Mouse (Mus musculus) thymus, adult 2 months (tissue): ENCODE results near the gene Safb2. TPM values are rescaled to one million over a fixed set of nuclear protein-coding genes. Genes with fewer than 3 reads are reported as not detected.
"Not testable (repeated sequence)": the region's sequence is repeated elsewhere in the genome, so short reads cannot be mapped to it uniquely, and the experiment has no call there.

Source experiments
- DNase-seq: peaks from one replicate; pipeline ENCODE4 v3.0.0; 2021
- H3K27ac ChIP-seq: fragments of 200-500 bp; 2 replicates; pipeline ENCODE4 v1.5.1; 2012; ENCODE audit warnings: low read length, control low read depth; ENCODE audit not compliant: control insufficient read depth, insufficient read depth
- H3K27me3 ChIP-seq: fragments of 200-500 bp; 2 replicates; pipeline ENCODE4 v1.6.1; 2012; ENCODE audit warnings: mild to moderate bottlenecking, low read length, moderate library complexity, mixed read lengths; ENCODE audit not compliant: control insufficient read depth, insufficient read depth
- H3K36me3 ChIP-seq: fragments of 200-500 bp; 2 replicates; pipeline ENCODE4 v1.6.1; 2012; ENCODE audit warnings: mild to moderate bottlenecking, low read length, moderate library complexity; ENCODE audit not compliant: control insufficient read depth, insufficient read depth
- H3K4me1 ChIP-seq: fragments of 200-500 bp; replicated peaks from 2 replicates; pipeline ENCODE4 v1.6.1; 2012; ENCODE audit warnings: low read length; ENCODE audit not compliant: control insufficient read depth, insufficient read depth
- H3K4me3 ChIP-seq: fragments of 200-500 bp; 2 replicates; pipeline ENCODE4 v1.5.1; 2012; ENCODE audit warnings: mild to moderate bottlenecking, low read length, control low read depth, moderate library complexity; ENCODE audit not compliant: control insufficient read depth, insufficient read depth
- CTCF ChIP-seq: fragments of 200-500 bp; IDR thresholded peaks from 2 replicates; pipeline ENCODE4 v1.5.1; 2012; ENCODE audit warnings: mild to moderate bottlenecking, control low read depth, low read length, moderate library complexity, borderline replicate concordance; ENCODE audit not compliant: control insufficient read depth, poor library complexity, insufficient read depth; ENCODE audit errors: extremely low read depth
- POLR2A ChIP-seq: fragments of 200-500 bp; IDR thresholded peaks from 2 replicates; pipeline ENCODE4 v1.6.1; 2012; ENCODE audit warnings: mild to moderate bottlenecking, low read length, control low read depth, moderate library complexity; ENCODE audit not compliant: control insufficient read depth, poor library complexity, insufficient read depth; ENCODE audit errors: extremely low read depth
- WGBS: fragments of 180-500 bp; shearing (Covaris S2); methylation state at CpG from one replicate; pipeline ENCODE4 v1.1.7; 2018; 5-methylcytosine and 5-hydroxymethylcytosine counted together
- polyA plus RNA-seq: library from polyadenylated mRNA; depleted of rRNA; stranded (reverse); fragments of >200 nt; gene quantifications from 2 replicates; pipeline ENCODE4 v1.2.3, GENCODE M21; 2012; rRNA removed

Gene Safb2
- polyA plus RNA-seq = 196 and 199 TPM in 2 replicates

DNA sequence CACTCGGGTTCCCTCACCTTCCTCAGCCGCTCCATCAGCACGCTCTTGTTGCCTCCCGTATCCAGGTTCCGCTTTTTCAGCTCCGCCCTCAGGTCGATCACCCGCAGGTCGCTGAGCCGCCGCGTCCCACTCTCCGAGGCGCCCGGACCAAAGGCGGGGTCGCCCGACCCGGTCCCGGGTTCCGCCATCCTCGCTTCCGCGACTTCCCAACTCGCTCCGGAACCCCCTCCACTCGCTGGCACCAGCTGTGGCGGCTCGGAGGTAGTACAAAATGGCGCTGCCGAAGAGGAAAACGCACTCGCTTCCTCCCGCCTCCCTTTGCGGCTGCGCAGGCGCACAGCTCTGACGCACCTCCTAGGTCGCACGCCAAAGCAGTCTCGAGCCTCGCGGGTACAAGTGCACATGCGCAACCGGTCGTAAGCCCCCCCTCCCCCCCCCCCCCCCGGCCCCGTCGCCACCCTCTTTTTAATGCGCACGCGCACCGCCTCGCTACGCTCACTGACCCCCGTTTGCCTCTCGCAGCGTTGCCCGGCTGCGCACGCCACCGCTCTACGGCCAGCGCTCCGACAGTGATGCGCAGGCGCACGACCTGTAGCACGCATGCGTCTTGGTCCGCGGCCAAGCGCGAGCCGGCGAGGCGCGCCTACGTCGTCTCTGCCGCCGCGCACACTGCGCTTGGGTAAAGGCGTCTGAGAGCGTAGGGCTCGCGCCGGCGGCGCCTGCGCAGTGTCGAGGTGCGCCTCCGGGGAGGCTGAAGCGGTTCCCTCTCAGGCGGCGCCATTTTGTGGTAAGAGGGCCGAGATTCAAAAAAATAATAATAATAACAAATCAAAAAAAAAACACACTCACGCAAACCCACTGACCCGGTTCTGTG, at the start of gene Safb2, which contains the start of gene Safb:
Gene Safb2 (minus strand): TSS at position 329 of the 874 bp plus-strand sequence.
Gene Safb (plus strand): TSS at position 569 of the 874 bp plus-strand sequence.
- WGBS = under 1% methylated on average over 89 of the region's 101 CpGs
- TF ChIP-seq CTCF (peak; percentile 53; the same call in 1 of the 2 replicates), POLR2A (peak; percentile 81)
- Histone ChIP-seq H3K4me3 (peak within 1 kb of the TSS; percentile 73), H3K36me3 (peaks cover 31% of the 10 kb centered on the region), H3K4me1 (peaks cover 25% of the 10 kb centered on the region), H3K27ac (peak within 1 kb of the TSS; percentile 72), H3K27me3 (no peaks in the 10 kb centered on the region)
- DNase-seq = peak; percentile 98

DNA sequence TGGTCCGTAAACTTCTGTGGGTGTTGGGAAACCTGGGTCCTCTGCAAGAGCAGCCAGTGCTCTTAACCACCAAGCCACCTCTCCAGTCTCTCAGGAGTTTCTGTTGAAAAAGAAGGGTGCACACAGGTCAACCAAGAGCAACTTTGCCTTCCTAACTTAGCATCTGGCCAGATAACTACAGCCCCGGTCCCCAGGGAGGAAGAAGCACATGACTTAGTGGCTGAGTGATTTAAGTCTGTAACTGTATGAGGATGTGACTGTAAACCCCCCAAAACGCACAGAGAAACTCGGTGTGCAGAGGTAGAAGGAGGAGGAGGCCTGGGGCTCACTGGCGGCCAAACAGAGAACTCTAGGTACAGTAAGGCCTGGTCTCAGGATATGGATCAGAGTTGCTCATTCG, 49.6 kb upstream of the Safb2 start:
- 84% methylated on average over 6 of the region's 6 CpGs for WGBS
- no peak overlapping the region for H3K4me3 ChIP-seq
- H3K27me3 ChIP-seq = no peaks in the 10 kb centered on the region
- H3K27ac ChIP-seq = no peak overlapping the region
- TF ChIP-seq POLR2A = no peak
- no peak for TF ChIP-seq CTCF
- no peak for DNase-seq
- H3K36me3 ChIP-seq = no peaks in the 10 kb centered on the region
- no peaks in the 10 kb centered on the region for H3K4me1 ChIP-seq

DNA sequence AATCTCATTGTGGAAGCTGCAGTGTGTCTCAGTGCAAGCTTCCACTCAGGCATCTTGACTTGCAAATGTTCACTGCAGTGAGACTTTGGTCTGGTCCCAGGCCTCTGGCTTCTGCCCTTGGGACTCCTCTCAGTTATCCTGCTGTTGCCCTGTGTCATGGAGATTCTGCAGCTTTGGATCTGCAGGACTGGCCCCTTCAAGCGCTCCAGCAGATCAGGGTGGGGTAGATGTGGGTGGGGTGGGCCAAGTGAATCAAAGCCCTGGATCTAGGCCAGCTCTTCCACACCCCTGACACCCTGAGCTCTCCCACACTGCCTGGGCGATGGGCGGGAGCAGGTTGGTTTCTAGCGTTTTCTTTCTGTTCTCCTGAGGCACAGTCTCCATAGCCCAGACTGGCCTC, 47.4 kb upstream of the Safb2 start:
- H3K4me1 ChIP-seq = peaks cover 12% of the 10 kb centered on the region
- no peak for DNase-seq
- TF ChIP-seq POLR2A (no peak), CTCF (no peak)
- 75% methylated on average over 4 of the region's 4 CpGs for WGBS
- no peaks in the 10 kb centered on the region for H3K36me3 ChIP-seq
- no peaks in the 10 kb centered on the region; the same call in 1 of the 2 replicates for H3K27me3 ChIP-seq
- no peak overlapping the region for H3K4me3 ChIP-seq
- no peak overlapping the region for H3K27ac ChIP-seq

DNA sequence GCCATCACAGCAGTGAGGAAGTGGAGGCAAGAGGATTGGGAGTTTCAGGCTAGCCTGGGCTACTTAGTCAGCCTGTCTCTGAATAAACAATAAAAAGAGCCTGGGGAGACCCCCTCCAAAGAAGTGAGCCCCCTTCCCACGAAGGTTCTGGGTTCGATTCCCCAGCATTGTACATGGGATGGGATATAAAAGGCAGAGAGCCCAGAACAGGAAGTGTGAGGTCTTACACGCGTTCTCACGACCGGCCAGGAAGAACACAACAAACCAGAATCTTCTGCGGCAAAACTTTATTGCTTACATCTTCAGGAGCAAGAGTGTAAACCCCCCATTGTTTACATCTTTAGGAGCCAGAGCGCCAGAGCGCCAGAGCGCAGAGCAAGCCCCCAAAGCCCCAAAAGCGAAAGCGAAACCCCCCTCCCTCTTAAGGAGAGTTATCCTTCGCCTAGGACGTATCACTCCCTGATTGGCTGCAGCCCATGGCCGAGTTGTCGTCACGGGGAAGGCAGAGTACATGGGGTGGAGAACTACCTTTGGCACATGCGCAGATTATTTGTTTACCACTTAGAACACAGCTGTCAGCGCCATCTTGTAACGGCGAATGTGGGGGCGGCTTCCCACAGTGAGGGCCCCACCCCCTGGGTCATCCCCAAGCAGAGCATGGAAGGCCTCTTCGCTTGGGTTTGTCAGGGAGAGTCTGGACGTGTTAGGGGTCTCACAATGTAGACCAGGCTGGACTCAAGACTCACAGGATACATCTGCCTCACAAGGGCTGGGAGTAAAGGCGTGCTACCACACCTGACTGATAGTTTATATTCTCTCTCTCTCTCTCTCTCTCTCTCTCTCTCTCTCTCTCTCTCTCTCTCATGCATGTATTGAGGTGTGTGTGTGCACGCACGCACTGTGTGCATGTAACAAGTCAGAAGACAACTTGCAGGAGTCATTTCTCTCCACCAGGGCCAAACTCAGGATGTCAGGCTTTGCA, 45.7 kb upstream of the Safb2 start:
- H3K27ac ChIP-seq, H3K4me3 ChIP-seq, H3K27me3 ChIP-seq, H3K36me3 ChIP-seq, DNase-seq: not testable (repeated sequence)
- WGBS = 90% methylated on average over 27 of the region's 27 CpGs
- peaks cover 19% of the 10 kb centered on the region for H3K4me1 ChIP-seq

GRCm38 (mm10) chr17:56627530-56628277, 43.3 kb upstream of the Safb2 start, which contains the start of gene Catsperd:
Catsperd (plus strand) TSS chr17:56628143.
- H3K36me3 ChIP-seq = no peaks in the 10 kb centered on the region
- H3K4me1 ChIP-seq = peaks cover 19% of the 10 kb centered on the region
- no peak for TF ChIP-seq CTCF
- TF ChIP-seq POLR2A = no peak
- no peak within 1 kb of the TSS for H3K27ac ChIP-seq
- peak within 1 kb of the TSS; percentile 93 for H3K4me3 ChIP-seq
- H3K27me3 ChIP-seq = no peaks in the 10 kb centered on the region; the same call in 1 of the 2 replicates
- 19% methylated on average over 26 of the region's 26 CpGs for WGBS
- DNase-seq = no peak
